Mouse (Mus musculus) bone marrow macrophage, adult 2 months (primary cell): ENCODE results near the gene Epha4.

Source experiments
- CTCF ChIP-seq: IDR thresholded peaks from 2 replicates; pipeline ENCODE4 v1.5.1; 2012; ENCODE audit warnings: low read depth, mild to moderate bottlenecking, low read length, moderate library complexity
- POLR2A ChIP-seq: IDR thresholded peaks from 2 replicates; pipeline ENCODE4 v1.6.1; 2012; ENCODE audit warnings: mild to moderate bottlenecking, low read depth, low read length, borderline replicate concordance

GRCm38 (mm10) chr1:77501363-77501933, 13.4 kb downstream of the Epha4 start:
- no peak for TF ChIP-seq POLR2A
- TF ChIP-seq CTCF = no peak
